Mouse (Mus musculus) kidney, postnatal 0 days (tissue): ENCODE data around the gene March8. TPM values are rescaled to one million over a fixed set of nuclear protein-coding genes. Genes with fewer than 3 reads are reported as not detected.

Source experiments
- ATAC-seq: fragments of 200-750 bp; cut with Nextera tagmentation; replicated peaks from 2 replicates; pipeline ENCODE4 v1.8.0; 2017; ENCODE audit warnings: low read depth, moderate number of reproducible peaks, moderate TSS enrichment, moderate library complexity; ENCODE audit not compliant: low FRiP score
- DNase-seq: peaks from one replicate; pipeline ENCODE4 v3.0.0-alpha.2; 2016; ENCODE audit warnings: low spot score
- H3K27ac ChIP-seq: fragments of 300-500 bp; sonication (generic); 2 replicates; pipeline ENCODE4 v1.5.1; 2014; ENCODE audit warnings: mild to moderate bottlenecking
- H3K27me3 ChIP-seq: fragments of 300-500 bp; sonication (generic); 2 replicates; pipeline ENCODE4 v1.6.1; 2014; ENCODE audit warnings: low read length, mixed read lengths; ENCODE audit not compliant: insufficient read depth
- H3K36me3 ChIP-seq: fragments of 300-500 bp; sonication (generic); 2 replicates; pipeline ENCODE4 v1.6.1; 2014; ENCODE audit warnings: low read length, mixed read lengths; ENCODE audit not compliant: insufficient read depth
- H3K4me1 ChIP-seq: fragments of 300-500 bp; sonication (generic); replicated peaks from 2 replicates; pipeline ENCODE4 v1.6.1; 2014; ENCODE audit warnings: antibody characterized with exemption, low read length, mixed read lengths; ENCODE audit not compliant: insufficient read depth
- H3K4me2 ChIP-seq: fragments of 300-500 bp; sonication (generic); 2 replicates; pipeline ENCODE4 v1.6.1; 2014; ENCODE audit warnings: mild to moderate bottlenecking, low read length, moderate library complexity, mixed read lengths
- H3K4me3 ChIP-seq: fragments of 300-500 bp; sonication (generic); replicated peaks from 2 replicates; pipeline ENCODE4 v1.5.1; 2014; ENCODE audit warnings: low read depth, low read length
- H3K9ac ChIP-seq: fragments of 300-500 bp; sonication (generic); 2 replicates; pipeline ENCODE4 v1.6.1; 2014; ENCODE audit warnings: low read depth, low read length
- H3K9me3 ChIP-seq: fragments of 300-500 bp; sonication (generic); replicated peaks from 2 replicates; pipeline ENCODE4 v1.6.1; 2016; ENCODE audit warnings: low read length, inconsistent platforms, mixed read lengths
- CTCF ChIP-seq: IDR thresholded peaks from 2 replicates; pipeline ENCODE4 v1.5.1; 2016; ENCODE audit warnings: antibody characterized with exemption, low read depth, mild to moderate bottlenecking, moderate library complexity
- WGBS: fragments of 180-500 bp; shearing (Covaris S2); extraction: QIAGEN DNeasy Blood & Tissue Kit; methylation state at CpG from one replicate; pipeline ENCODE4 v1.1.7; 2014; 5-methylcytosine and 5-hydroxymethylcytosine counted together
- polyA plus RNA-seq: library from polyadenylated mRNA; unstranded; fragments of >200 nt; fragmentation: Nextera tagmentation; extraction: Ambion mirVana; gene quantifications from 2 replicates; pipeline ENCODE4 v1.2.1, GENCODE M21; 2015

March8 gene
- polyA plus RNA-seq, 1 experiment from 2014 or later = 36.3 TPM

DNA sequence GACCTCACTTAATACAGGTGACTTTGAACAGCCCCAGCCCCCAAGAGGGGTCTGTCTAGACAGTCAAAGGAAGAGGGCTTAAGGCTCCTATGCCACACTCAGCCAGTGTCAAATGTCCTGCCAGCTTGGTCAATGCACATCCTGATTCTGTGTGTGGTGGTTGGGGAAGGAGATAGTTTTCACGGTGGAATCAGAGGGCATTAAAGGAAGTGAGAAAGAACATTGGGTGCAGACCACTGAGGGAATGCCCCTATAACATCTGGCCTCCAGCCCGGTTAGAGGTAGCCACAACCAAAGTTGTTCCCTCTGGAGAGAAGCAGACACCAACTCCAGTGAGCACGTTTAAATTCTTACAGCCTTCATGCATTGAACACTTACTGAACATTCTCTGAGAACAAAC, 89.7 kb downstream of the March8 start:
- H3K27me3 ChIP-seq = no peaks in the 10 kb centered on the region
- ATAC-seq (no peak), DNase-seq (no peak)
- H3K4me3 ChIP-seq = no peak overlapping the region
- TF ChIP-seq CTCF = no peak
- H3K9me3 ChIP-seq = no peaks in the 10 kb centered on the region
- no peak overlapping the region for H3K9ac ChIP-seq
- 81% methylated on average over 3 of the region's 3 CpGs for WGBS
- no peaks in the 10 kb centered on the region for H3K4me1 ChIP-seq
- no peak overlapping the region for H3K27ac ChIP-seq
- H3K36me3 ChIP-seq = no peaks in the 10 kb centered on the region
- H3K4me2 ChIP-seq = no peak overlapping the region

DNA sequence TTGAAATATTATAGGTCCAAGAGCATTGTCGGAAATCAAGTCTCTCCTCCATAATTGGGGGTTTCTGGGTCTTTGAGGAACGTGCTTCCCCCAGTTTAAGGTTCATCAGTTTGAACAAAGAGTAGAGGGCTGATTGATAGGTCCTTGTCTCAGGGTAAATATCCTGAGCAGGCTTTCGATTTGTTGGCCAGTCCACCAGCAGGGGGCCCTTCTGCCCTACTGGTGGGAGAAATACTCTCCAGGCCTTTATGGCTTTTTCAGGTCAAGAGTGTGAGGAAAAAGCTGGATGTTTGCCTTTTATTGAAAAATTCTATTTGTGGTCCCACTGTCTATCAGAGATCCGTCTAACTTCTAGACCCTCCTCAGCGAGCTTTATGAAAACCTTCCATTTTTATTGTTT, 90.5 kb downstream of the March8 start:
- Histone ChIP-seq H3K4me1 (no peaks in the 10 kb centered on the region), H3K9ac (no peak overlapping the region), H3K36me3 (no peaks in the 10 kb centered on the region), H3K4me2 (no peak overlapping the region), H3K27me3 (no peaks in the 10 kb centered on the region), H3K27ac (no peak overlapping the region), H3K4me3 (no peak overlapping the region), H3K9me3 (no peaks in the 10 kb centered on the region)
- WGBS = 63% methylated on average over 5 of the region's 5 CpGs
- DNase-seq = peak; percentile 39
- ATAC-seq = no peak
- TF ChIP-seq CTCF = peak; percentile 70

DNA sequence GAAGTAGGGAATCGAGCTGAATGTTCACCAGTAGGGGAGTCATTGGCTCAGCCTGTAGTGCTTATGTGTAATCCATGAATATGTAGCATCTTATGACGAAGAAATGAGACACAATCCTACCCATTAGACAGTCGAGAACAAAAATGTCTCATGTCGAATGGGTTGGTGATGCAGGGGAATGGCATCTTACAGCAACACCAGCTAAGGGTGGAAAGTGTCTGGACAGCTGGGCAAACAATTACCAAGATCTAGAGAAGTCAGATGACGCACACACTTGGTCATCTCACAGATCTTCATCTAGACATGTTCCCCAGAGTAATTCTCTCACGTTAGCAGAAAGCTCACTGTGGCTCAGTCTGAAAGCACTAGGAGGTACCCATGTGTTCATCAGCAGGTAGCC, 101.0 kb downstream of the March8 start:
- Histone ChIP-seq H3K27ac (no peak overlapping the region), H3K9ac (no peak overlapping the region), H3K4me1 (no peaks in the 10 kb centered on the region), H3K27me3 (no peaks in the 10 kb centered on the region), H3K4me3 (no peak overlapping the region), H3K36me3 (no peaks in the 10 kb centered on the region), H3K4me2 (no peak overlapping the region), H3K9me3 (no peaks in the 10 kb centered on the region)
- no peak for ATAC-seq
- no peak for TF ChIP-seq CTCF
- DNase-seq = no peak
- WGBS = 78% methylated on average over 6 of the region's 6 CpGs

DNA sequence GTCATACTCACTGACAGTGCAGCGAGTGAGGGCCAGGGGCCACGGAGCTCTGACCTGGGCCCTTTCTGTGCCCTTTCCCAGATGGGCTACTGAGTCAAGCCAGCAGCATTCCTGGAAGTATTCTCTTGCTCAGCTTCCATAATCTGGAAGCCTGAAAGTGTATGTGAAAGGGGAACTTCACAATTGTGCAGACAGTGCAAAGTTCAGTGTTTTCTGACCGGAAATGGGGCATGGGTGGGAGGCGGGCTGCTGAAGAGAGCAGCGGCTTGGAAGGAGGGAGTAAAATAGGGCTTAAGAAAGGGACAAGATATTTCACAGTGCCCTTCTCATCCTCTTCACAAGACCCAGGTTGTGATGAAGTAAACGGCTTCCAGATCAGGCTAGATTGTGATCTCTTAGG, 101.7 kb downstream of the March8 start:
- no peaks in the 10 kb centered on the region for H3K4me1 ChIP-seq
- H3K27me3 ChIP-seq = no peaks in the 10 kb centered on the region

DNA sequence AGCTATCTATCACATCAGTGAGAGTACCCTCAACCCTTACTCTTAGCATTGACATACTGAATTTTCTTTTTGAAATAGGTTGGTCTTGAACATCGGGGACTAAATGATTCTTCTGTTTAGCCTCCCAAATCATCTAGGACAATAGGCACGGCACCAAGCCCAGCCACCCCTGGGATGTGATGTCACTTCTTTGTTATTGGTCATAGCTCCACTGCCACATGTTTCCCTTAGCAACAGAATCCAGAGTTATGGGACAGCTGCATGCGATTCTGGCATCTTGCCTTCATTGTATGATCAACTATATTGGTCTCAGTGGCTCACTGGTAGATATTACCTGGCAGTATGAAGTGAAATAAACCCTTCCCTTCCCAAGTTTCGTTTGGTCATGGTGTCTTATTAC, 102.6 kb downstream of the March8 start:
- WGBS = 75% methylated on average over 4 of the region's 4 CpGs
- no peak for ATAC-seq
- no peak overlapping the region for H3K4me3 ChIP-seq

More for the DNA sequence above, 101.7 kb downstream of the March8 start:
- H3K4me2 ChIP-seq = no peak overlapping the region
- 76% methylated on average over 6 of the region's 6 CpGs for WGBS
- H3K9me3 ChIP-seq = no peaks in the 10 kb centered on the region
- DNase-seq (no peak), ATAC-seq (no peak)
- H3K27ac ChIP-seq = no peak overlapping the region
- TF ChIP-seq CTCF = no peak
- H3K36me3 ChIP-seq = no peaks in the 10 kb centered on the region
- no peak overlapping the region for H3K4me3 ChIP-seq
- H3K9ac ChIP-seq = no peak overlapping the region

DNA sequence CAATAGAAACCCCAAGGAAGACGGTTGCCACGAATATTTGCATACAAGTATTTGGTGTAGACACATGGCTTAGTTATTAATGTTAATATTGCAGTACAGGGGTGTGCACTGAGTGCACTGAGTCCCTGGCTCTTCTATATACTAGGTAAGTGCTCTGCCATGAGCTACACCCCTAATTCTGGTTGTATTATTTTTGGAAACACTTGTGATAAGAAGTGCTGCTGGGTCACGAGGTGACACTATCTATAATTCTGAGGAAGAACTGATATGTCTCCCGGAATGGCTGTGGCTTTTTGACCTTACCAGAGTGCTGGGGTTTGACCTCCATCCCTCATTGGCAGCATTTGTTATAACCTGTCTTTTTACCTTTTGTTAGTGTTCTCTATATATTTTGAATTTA, 103.0 kb downstream of the March8 start:
- 70% methylated on average over 4 of the region's 4 CpGs for WGBS
- DNase-seq = no peak
- no peak for TF ChIP-seq CTCF

More for the DNA sequence above, 102.6 kb downstream of the March8 start:
- Histone ChIP-seq H3K27ac (no peak overlapping the region), H3K9ac (no peak overlapping the region), H3K27me3 (no peaks in the 10 kb centered on the region), H3K4me2 (no peak overlapping the region), H3K4me1 (no peaks in the 10 kb centered on the region), H3K9me3 (no peaks in the 10 kb centered on the region), H3K36me3 (no peaks in the 10 kb centered on the region)
- no peak for DNase-seq
- TF ChIP-seq CTCF = no peak

DNA sequence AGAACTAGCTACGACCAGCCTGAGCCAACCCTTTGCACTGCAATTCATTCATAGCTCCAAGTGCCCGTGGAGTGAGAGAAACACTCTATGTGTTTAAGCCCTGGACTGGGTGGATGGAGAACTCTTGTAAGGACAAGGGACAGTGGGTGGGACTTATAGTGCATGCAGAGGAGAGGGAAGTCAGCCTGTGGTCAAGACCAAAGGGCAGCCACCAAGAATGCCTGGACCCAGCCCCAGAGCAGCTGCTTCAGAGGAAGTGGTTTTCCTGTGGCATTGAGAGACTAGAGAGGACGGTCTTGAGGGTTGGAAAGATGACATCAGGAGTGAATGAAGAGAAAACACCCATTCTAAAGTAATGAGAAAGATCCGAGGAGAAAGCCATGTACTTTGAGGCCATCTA, 118.0 kb downstream of the March8 start:
- H3K4me3 ChIP-seq = no peak overlapping the region
- 78% methylated on average over 4 of the region's 4 CpGs for WGBS
- no peak overlapping the region for H3K9ac ChIP-seq
- H3K27me3 ChIP-seq = peaks cover 4% of the 10 kb centered on the region; the same call in 1 of the 2 replicates
- no peak overlapping the region for H3K4me2 ChIP-seq
- H3K27ac ChIP-seq = no peak overlapping the region
- H3K4me1 ChIP-seq = peaks cover 4% of the 10 kb centered on the region; the same call in 1 of the 2 replicates
- no peaks in the 10 kb centered on the region for H3K9me3 ChIP-seq
- no peaks in the 10 kb centered on the region for H3K36me3 ChIP-seq
- TF ChIP-seq CTCF = no peak
- DNase-seq (peak; percentile 12), ATAC-seq (no peak)

More for the DNA sequence above, 103.0 kb downstream of the March8 start:
- no peak for ATAC-seq
- Histone ChIP-seq H3K9ac (no peak overlapping the region), H3K27me3 (no peaks in the 10 kb centered on the region), H3K4me3 (no peak overlapping the region), H3K27ac (no peak overlapping the region), H3K4me1 (no peaks in the 10 kb centered on the region), H3K4me2 (no peak overlapping the region), H3K36me3 (no peaks in the 10 kb centered on the region), H3K9me3 (no peaks in the 10 kb centered on the region)
